Mouse (Mus musculus): ENCODE results near the gene Fam180a.

Fam180a gene

GRCm38 (mm10) chr6:35313520-35313919 lies 12.4 kb downstream of the Fam180a start:
- no peak for DNase-seq (ENCODE audit: low spot score)

- no peak for DNase-seq (ENCODE audit: low spot score)
These were observed 16.5 kb downstream of the Fam180a start for GRCm38 (mm10) chr6:35309406-35309805.

GRCm38 (mm10) chr6:35308037-35308436 lies 17.9 kb downstream of the Fam180a start, which contains the start of gene Slc13a4:
Gene Slc13a4, minus strand, starts transcription at chr6:35308131.
- DNase-seq (ENCODE audit: low spot score), result no peak

- DNase-seq (ENCODE audit: low spot score), result no peak
These were observed 18.8 kb downstream of the Fam180a start for GRCm38 (mm10) chr6:35307136-35307535.

- DNase-seq (ENCODE audit: low spot score), result no peak
These were observed 22.5 kb downstream of the Fam180a start for GRCm38 (mm10) chr6:35303355-35303900.

- DNase-seq (ENCODE audit: low spot score), result no peak
These were observed 23.4 kb downstream of the Fam180a start for GRCm38 (mm10) chr6:35302581-35302980.

GRCm38 (mm10) chr6:35298323-35298722 lies 27.6 kb downstream of the Fam180a start:
- DNase-seq (ENCODE audit: low spot score), result no peak

- DNase-seq (ENCODE audit: low spot score), result no peak
These were observed 28.3 kb downstream of the Fam180a start for GRCm38 (mm10) chr6:35297516-35298227.

GRCm38 (mm10) chr6:35297001-35297400 lies 28.9 kb downstream of the Fam180a start:
- DNase-seq (ENCODE audit: low spot score), result no peak

GRCm38 (mm10) chr6:35294964-35295363 lies 31.0 kb downstream of the Fam180a start:
- no peak for DNase-seq (ENCODE audit: low spot score)

GRCm38 (mm10) chr6:35289676-35290075 lies 36.3 kb downstream of the Fam180a start:
- no peak for DNase-seq (ENCODE audit: low spot score)

- DNase-seq (ENCODE audit: low spot score), result no peak
These were observed 37.0 kb downstream of the Fam180a start for GRCm38 (mm10) chr6:35288920-35289319.

- DNase-seq (ENCODE audit: low spot score), result no peak
These were observed 37.7 kb downstream of the Fam180a start for GRCm38 (mm10) chr6:35288114-35288761.

GRCm38 (mm10) chr6:35279306-35279705 lies 46.6 kb downstream of the Fam180a start:
- no peak for DNase-seq (ENCODE audit: low spot score)

- DNase-seq (ENCODE audit: low spot score), result no peak
These were observed 47.9 kb downstream of the Fam180a start for GRCm38 (mm10) chr6:35277903-35278587.

GRCm38 (mm10) chr6:35273391-35274082 lies 52.4 kb downstream of the Fam180a start:
- DNase-seq (ENCODE audit: low spot score), result no peak

GRCm38 (mm10) chr6:35271868-35272765 lies 53.8 kb downstream of the Fam180a start:
- no peak for DNase-seq (ENCODE audit: low spot score)

GRCm38 (mm10) chr6:35271094-35271855 lies 54.7 kb downstream of the Fam180a start:
- DNase-seq (ENCODE audit: low spot score), result no peak

GRCm38 (mm10) chr6:35269643-35270042 lies 56.3 kb downstream of the Fam180a start:
- no peak for DNase-seq (ENCODE audit: low spot score)

- no peak for DNase-seq (ENCODE audit: low spot score)
These were observed 57.2 kb downstream of the Fam180a start for GRCm38 (mm10) chr6:35268711-35269110.

All from c-Kit-positive CD71-positive TER-119-positive erythroid progenitor cells, embryonic 14.5 days (primary cell).